Mouse (Mus musculus): ENCODE data around the gene Dgkb. TPM values are rescaled to one million over a fixed set of nuclear protein-coding genes. Genes with fewer than 3 reads are reported as not detected.
A peak's percentile ranks its signal among the peaks of the same experiment; 100 is the strongest.

Dgkb gene
- polyA plus RNA-seq, 1 experiment from 2014 or later = 4.1 TPM

GRCm38 (mm10) chr12:37978498-37979187 is 161.1 kb downstream of the Dgkb start:
- H3K27me3 ChIP-seq (replicated peaks; ENCODE audit: control insufficient read depth, insufficient read depth, low read length) = no peaks in the 10 kb centered on the region
- no peak overlapping the region for H3K4me3 ChIP-seq (ENCODE audit: low read depth, low read length)
- no peaks in the 10 kb centered on the region for H3K36me3 ChIP-seq (ENCODE audit: control insufficient read depth, insufficient read depth, low read length)
- H3K9me3 ChIP-seq (replicated peaks; ENCODE audit: control insufficient read depth, low read length) = no peaks in the 10 kb centered on the region
- no peaks in the 10 kb centered on the region for H3K4me1 ChIP-seq (ENCODE audit: control insufficient read depth, insufficient read depth, low read length)
- H3K9ac ChIP-seq (ENCODE audit: low read length) = no peak overlapping the region
- no peak overlapping the region for H3K4me2 ChIP-seq (ENCODE audit: low read length)
- peak; percentile 92 for ATAC-seq
- 8% methylated on average over 2 of the region's 2 CpGs for WGBS
- DNase-seq (ENCODE audit: low spot score) = peak; percentile 89
- 0 out of 2 replicates have a peak overlapping the region, but pooled peaks have one; percentile 9 for H3K27ac ChIP-seq (ENCODE audit: low read depth, low read length)

- Histone ChIP-seq H3K4me1 (ENCODE audit: control insufficient read depth, insufficient read depth, low read length) (peaks cover 3% of the 10 kb centered on the region; the same call in 1 of the 2 replicates), H3K4me3 (ENCODE audit: low read depth, low read length) (no peak overlapping the region), H3K36me3 (ENCODE audit: control insufficient read depth, insufficient read depth, low read length) (no peaks in the 10 kb centered on the region), H3K9ac (ENCODE audit: low read length) (no peak overlapping the region), H3K27ac (ENCODE audit: low read depth, low read length) (no peak overlapping the region), H3K27me3 (replicated peaks; ENCODE audit: control insufficient read depth, insufficient read depth, low read length) (no peaks in the 10 kb centered on the region), H3K9me3 (replicated peaks; ENCODE audit: control insufficient read depth, low read length) (no peaks in the 10 kb centered on the region), H3K4me2 (ENCODE audit: low read length) (no peak overlapping the region)
- DNase-seq (ENCODE audit: low spot score) (no peak), ATAC-seq (no peak)
- 78% methylated on average over 1 of the region's 1 CpGs for WGBS
These were observed 167.8 kb downstream of the Dgkb start for GRCm38 (mm10) chr12:37985352-37985751.

- no peaks in the 10 kb centered on the region for H3K9me3 ChIP-seq (replicated peaks; ENCODE audit: control insufficient read depth, low read length)
- H3K4me1 ChIP-seq (ENCODE audit: control insufficient read depth, insufficient read depth, low read length) = peaks cover 3% of the 10 kb centered on the region; the same call in 1 of the 2 replicates
- no peak overlapping the region for H3K4me3 ChIP-seq (ENCODE audit: low read depth, low read length)
- 14% methylated on average over 1 of the region's 1 CpGs for WGBS
- H3K4me2 ChIP-seq (ENCODE audit: low read length) = no peak overlapping the region
- no peak overlapping the region for H3K27ac ChIP-seq (ENCODE audit: low read depth, low read length)
- DNase-seq (ENCODE audit: low spot score) (peak; percentile 84), ATAC-seq (peak; percentile 88)
- H3K36me3 ChIP-seq (ENCODE audit: control insufficient read depth, insufficient read depth, low read length) = no peaks in the 10 kb centered on the region
- H3K9ac ChIP-seq (ENCODE audit: low read length) = no peak overlapping the region
- H3K27me3 ChIP-seq (replicated peaks; ENCODE audit: control insufficient read depth, insufficient read depth, low read length) = no peaks in the 10 kb centered on the region
These were observed 170.6 kb downstream of the Dgkb start for GRCm38 (mm10) chr12:37988066-37988591.

- no peak for DNase-seq (ENCODE audit: low spot score)
- ATAC-seq = no peak
- Histone ChIP-seq H3K4me1 (ENCODE audit: control insufficient read depth, insufficient read depth, low read length) (no peaks in the 10 kb centered on the region; the same call in 1 of the 2 replicates), H3K36me3 (ENCODE audit: control insufficient read depth, insufficient read depth, low read length) (no peaks in the 10 kb centered on the region), H3K9me3 (replicated peaks; ENCODE audit: control insufficient read depth, low read length) (no peaks in the 10 kb centered on the region), H3K9ac (ENCODE audit: low read length) (no peak overlapping the region), H3K27ac (ENCODE audit: low read depth, low read length) (no peak overlapping the region), H3K4me2 (ENCODE audit: low read length) (no peak overlapping the region), H3K27me3 (replicated peaks; ENCODE audit: control insufficient read depth, insufficient read depth, low read length) (no peaks in the 10 kb centered on the region), H3K4me3 (ENCODE audit: low read depth, low read length) (no peak overlapping the region)
- 74% methylated on average over 1 of the region's 1 CpGs for WGBS
These were observed 175.7 kb downstream of the Dgkb start for GRCm38 (mm10) chr12:37993221-37993620.

- DNase-seq (ENCODE audit: low spot score) (peak; percentile 39), ATAC-seq (peak; percentile 40; the same call in 1 of the 2 replicates)
- H3K4me1 ChIP-seq (ENCODE audit: control insufficient read depth, insufficient read depth, low read length) = no peaks in the 10 kb centered on the region
- no peaks in the 10 kb centered on the region for H3K27me3 ChIP-seq (replicated peaks; ENCODE audit: control insufficient read depth, insufficient read depth, low read length)
- no peak overlapping the region for H3K4me3 ChIP-seq (ENCODE audit: low read depth, low read length)
- H3K9ac ChIP-seq (ENCODE audit: low read length) = no peak overlapping the region
- no peaks in the 10 kb centered on the region for H3K9me3 ChIP-seq (replicated peaks; ENCODE audit: control insufficient read depth, low read length)
- H3K4me2 ChIP-seq (ENCODE audit: low read length) = no peak overlapping the region
- no peaks in the 10 kb centered on the region for H3K36me3 ChIP-seq (ENCODE audit: control insufficient read depth, insufficient read depth, low read length)
- H3K27ac ChIP-seq (ENCODE audit: low read depth, low read length) = no peak overlapping the region
- 77% methylated on average over 6 of the region's 6 CpGs for WGBS
These were observed 179.0 kb downstream of the Dgkb start for GRCm38 (mm10) chr12:37996417-37996946.

- ATAC-seq (no peak), DNase-seq (ENCODE audit: low spot score) (no peak)
- Histone ChIP-seq H3K4me2 (ENCODE audit: low read length) (no peak overlapping the region), H3K4me3 (ENCODE audit: low read depth, low read length) (no peak overlapping the region), H3K4me1 (ENCODE audit: control insufficient read depth, insufficient read depth, low read length) (no peaks in the 10 kb centered on the region), H3K9me3 (replicated peaks; ENCODE audit: control insufficient read depth, low read length) (no peaks in the 10 kb centered on the region), H3K9ac (ENCODE audit: low read length) (no peak overlapping the region), H3K27ac (ENCODE audit: low read depth, low read length) (no peak overlapping the region), H3K36me3 (ENCODE audit: control insufficient read depth, insufficient read depth, low read length) (no peaks in the 10 kb centered on the region), H3K27me3 (replicated peaks; ENCODE audit: control insufficient read depth, insufficient read depth, low read length) (no peaks in the 10 kb centered on the region)
- WGBS = 93% methylated on average over 4 of the region's 4 CpGs
These were observed 200.1 kb downstream of the Dgkb start for GRCm38 (mm10) chr12:38017674-38018073.

- Histone ChIP-seq H3K9ac (ENCODE audit: low read length) (no peak overlapping the region), H3K4me2 (ENCODE audit: low read length) (no peak overlapping the region), H3K27ac (ENCODE audit: low read depth, low read length) (no peak overlapping the region), H3K9me3 (replicated peaks; ENCODE audit: control insufficient read depth, low read length) (no peaks in the 10 kb centered on the region), H3K36me3 (ENCODE audit: control insufficient read depth, insufficient read depth, low read length) (no peaks in the 10 kb centered on the region), H3K27me3 (replicated peaks; ENCODE audit: control insufficient read depth, insufficient read depth, low read length) (no peaks in the 10 kb centered on the region), H3K4me3 (ENCODE audit: low read depth, low read length) (no peak overlapping the region), H3K4me1 (ENCODE audit: control insufficient read depth, insufficient read depth, low read length) (no peaks in the 10 kb centered on the region)
- ATAC-seq (no peak), DNase-seq (ENCODE audit: low spot score) (no peak)
- WGBS = 91% methylated on average over 5 of the region's 5 CpGs
These were observed 229.7 kb downstream of the Dgkb start for GRCm38 (mm10) chr12:38047256-38047655.

GRCm38 (mm10) chr12:38088224-38088623 is 270.7 kb downstream of the Dgkb start:
- DNase-seq (ENCODE audit: low spot score) (no peak), ATAC-seq (no peak)
- no peak overlapping the region for H3K9ac ChIP-seq (ENCODE audit: low read length)
- H3K4me2 ChIP-seq (ENCODE audit: low read length) = no peak overlapping the region
- H3K27me3 ChIP-seq (replicated peaks; ENCODE audit: control insufficient read depth, insufficient read depth, low read length) = no peaks in the 10 kb centered on the region
- H3K4me3 ChIP-seq (ENCODE audit: low read depth, low read length) = no peak overlapping the region
- H3K9me3 ChIP-seq (replicated peaks; ENCODE audit: control insufficient read depth, low read length) = no peaks in the 10 kb centered on the region
- WGBS = 91% methylated on average over 3 of the region's 3 CpGs
- no peaks in the 10 kb centered on the region for H3K4me1 ChIP-seq (ENCODE audit: control insufficient read depth, insufficient read depth, low read length)
- H3K36me3 ChIP-seq (ENCODE audit: control insufficient read depth, insufficient read depth, low read length) = no peaks in the 10 kb centered on the region
- H3K27ac ChIP-seq (ENCODE audit: low read depth, low read length) = no peak overlapping the region

- DNase-seq (ENCODE audit: low spot score) = no peak
These were observed 294.4 kb downstream of the Dgkb start for GRCm38 (mm10) chr12:38111928-38112327.

More at GRCm38 (mm10) chr12:38111928-38112327, 294.4 kb downstream of the Dgkb start:
- Histone ChIP-seq H3K9ac (ENCODE audit: low read length) (no peak overlapping the region), H3K36me3 (ENCODE audit: control insufficient read depth, insufficient read depth, low read length) (no peaks in the 10 kb centered on the region), H3K9me3 (replicated peaks; ENCODE audit: control insufficient read depth, low read length) (no peaks in the 10 kb centered on the region), H3K27me3 (replicated peaks; ENCODE audit: control insufficient read depth, insufficient read depth, low read length) (no peaks in the 10 kb centered on the region), H3K4me1 (ENCODE audit: control insufficient read depth, insufficient read depth, low read length) (no peaks in the 10 kb centered on the region), H3K4me3 (ENCODE audit: low read depth, low read length) (no peak overlapping the region), H3K4me2 (ENCODE audit: low read length) (no peak overlapping the region), H3K27ac (ENCODE audit: low read depth, low read length) (no peak overlapping the region)
- WGBS = 73% methylated on average over 3 of the region's 3 CpGs
- ATAC-seq = no peak
